Mouse (Mus musculus) MEL (cell line): ENCODE data around the gene Pick1.

Source experiments
- CTCF ChIP-seq, 3 experiments: IDR thresholded peaks in 2 of 3; conservative IDR thresholded peaks in 1 of 3; 2 replicates each; pipeline ENCODE4 v1.5.1; 2011 to 2012; ENCODE audit warnings: low read length in 3 of 3, low read depth in 2 of 3, mild to moderate bottlenecking in 2 of 3, improper control_type of control experiment in 1 of 3, inconsistent platforms in 1 of 3, mixed read lengths in 1 of 3, moderate library complexity in 1 of 3; ENCODE audit not compliant: control insufficient read depth in 1 of 3, insufficient read depth in 1 of 3, poor library complexity in 1 of 3, severe bottlenecking in 1 of 3
- EP300 ChIP-seq, 2 experiments: IDR thresholded peaks; 2 replicates each; pipeline ENCODE4 v1.6.1; 2011; ENCODE audit warnings: improper control_type of control experiment in 2 of 2, low read length in 2 of 2, low read depth in 1 of 2, mild to moderate bottlenecking in 1 of 2
- ETS1 ChIP-seq: IDR thresholded peaks from 2 replicates; pipeline ENCODE4 v1.6.1; 2012; ENCODE audit warnings: low read depth, mild to moderate bottlenecking, inconsistent platforms, low read length, improper control_type of control experiment, moderate library complexity
- MYC ChIP-seq: IDR thresholded peaks from 2 replicates; pipeline ENCODE4 v1.6.1; 2011; ENCODE audit warnings: low read depth, mild to moderate bottlenecking, low read length, improper control_type of control experiment, moderate library complexity
- POLR2A ChIP-seq, 2 experiments: IDR thresholded peaks; 2 replicates each; pipeline ENCODE4 v1.6.1; 2011 to 2012; ENCODE audit warnings: low read length in 2 of 2, mild to moderate bottlenecking in 2 of 2, control low read depth in 1 of 2, improper control_type of control experiment in 1 of 2, low read depth in 1 of 2, moderate library complexity in 1 of 2; ENCODE audit not compliant: control insufficient read depth in 1 of 2, insufficient read depth in 1 of 2, poor library complexity in 1 of 2
- TBP ChIP-seq: IDR thresholded peaks from 2 replicates; pipeline ENCODE4 v1.8.0; 2011; ENCODE audit warnings: low read depth, low read length, improper control_type of control experiment
- TCF12 ChIP-seq: IDR thresholded peaks from 2 replicates; pipeline ENCODE4 v1.6.1; 2014; ENCODE audit warnings: low read depth, mild to moderate bottlenecking, inconsistent platforms, low read length, improper control_type of control experiment, moderate library complexity
- ZKSCAN1 ChIP-seq: IDR thresholded peaks from 2 replicates; pipeline ENCODE4 v1.6.1; 2012; ENCODE audit warnings: low read depth, mild to moderate bottlenecking, inconsistent platforms, low read length, improper control_type of control experiment, moderate library complexity

DNA sequence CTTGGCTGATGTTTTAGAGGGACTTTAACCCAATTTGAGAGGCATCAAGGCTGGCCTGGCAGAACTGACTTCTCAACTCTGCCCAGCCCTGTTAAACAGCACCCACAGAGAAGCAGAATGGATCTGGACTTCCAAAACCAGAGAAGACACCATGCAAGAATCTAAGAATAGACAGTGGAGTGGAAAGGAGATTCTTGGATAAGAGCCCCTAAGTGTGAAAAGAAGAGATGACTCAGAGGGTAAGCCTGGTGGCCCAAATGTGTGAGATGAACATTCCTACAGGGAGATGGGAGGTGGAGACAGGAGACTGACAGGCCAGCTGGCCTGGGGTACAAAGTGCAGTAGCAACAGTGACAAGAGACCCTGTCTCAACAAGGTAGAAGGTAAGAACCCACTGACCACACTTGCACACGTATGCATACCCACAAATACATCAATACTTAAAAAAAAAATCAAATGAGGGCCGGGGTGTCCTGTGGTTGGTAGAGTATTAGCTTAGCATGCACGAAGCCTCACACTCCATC is 33.9 kb downstream of the Pick1 start:
- TF ChIP-seq POLR2A (IDR thresholded peaks at IDR 0.05; ENCODE audit: control insufficient read depth in 1 of 2, insufficient read depth in 1 of 2, low read depth in 1 of 2, low read length in 2 of 2, poor library complexity in 1 of 2): no peak
- no peak for TF ChIP-seq TCF12
- TF ChIP-seq ZKSCAN1: no peak
- TF ChIP-seq MYC: no peak
- no peak for TF ChIP-seq TBP
- TF ChIP-seq EP300 (IDR thresholded peaks at IDR 0.05; ENCODE audit: low read depth in 1 of 2, low read length in 2 of 2): no peak
- no peak for TF ChIP-seq ETS1
- no peak for TF ChIP-seq CTCF (IDR thresholded peaks at IDR 0.05 in 2 of 3, conservative IDR thresholded peaks at IDR 0.05 in 1 of 3; ENCODE audit: control insufficient read depth in 1 of 3, insufficient read depth in 1 of 3, low read depth in 2 of 3, low read length in 3 of 3, poor library complexity in 1 of 3, severe bottlenecking in 1 of 3)
